Mouse (Mus musculus) erythroblast, embryonic 14.5 days (primary cell): Measurements from ENCODE around the gene Ano4.

ENCODE experiments used
- GATA1 ChIP-seq: IDR thresholded peaks from 2 replicates; pipeline ENCODE4 v1.6.1; 2012; ENCODE audit warnings: low read length, inconsistent platforms, mixed read lengths
- TAL1 ChIP-seq: IDR thresholded peaks from 3 replicates; pipeline ENCODE4 v1.6.1; 2012; ENCODE audit warnings: low read length, inconsistent platforms, mixed read lengths

DNA sequence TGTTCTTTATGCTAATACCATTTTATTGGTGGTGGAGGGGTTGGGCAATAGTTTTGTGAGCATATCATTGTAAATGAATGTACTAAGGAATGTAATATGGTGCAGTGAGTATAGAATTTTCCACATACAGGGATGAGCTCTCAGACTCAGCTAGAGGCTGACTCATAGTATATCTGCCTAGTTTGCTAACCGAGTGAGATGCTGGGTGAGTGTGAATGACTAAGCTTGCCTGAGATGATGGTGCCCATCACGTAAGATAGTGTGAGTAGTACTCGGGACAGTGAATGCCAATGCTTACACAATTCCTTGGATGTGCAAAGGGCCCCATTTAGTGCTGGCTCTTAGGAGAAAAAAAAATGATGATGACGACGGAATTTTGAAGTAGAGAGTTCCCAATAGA, 267.1 kb downstream of the Ano4 start:
- TF ChIP-seq GATA1: no peak
- no peak for TF ChIP-seq TAL1
